Mouse (Mus musculus) embryonic facial prominence, embryonic 15.5 days (tissue): ENCODE results near the gene Kif18a. TPM values are rescaled to one million over a fixed set of nuclear protein-coding genes. Genes with fewer than 3 reads are reported as not detected.

Experiments used
- ATAC-seq: fragments of 200-750 bp; cut with Nextera tagmentation; 2 replicates; pipeline ENCODE4 v1.8.0; 2017; ENCODE audit warnings: low read depth, moderate TSS enrichment; ENCODE audit not compliant: insufficient number of reproducible peaks, low FRiP score, low TSS enrichment
- H3K27ac ChIP-seq: fragments of 300-500 bp; sonication (generic); replicated peaks from 2 replicates; pipeline ENCODE4 v1.5.1; 2015; ENCODE audit warnings: mild to moderate bottlenecking, inconsistent platforms
- H3K27me3 ChIP-seq: fragments of 300-500 bp; sonication (generic); 2 replicates; pipeline ENCODE4 v1.6.1; 2015; ENCODE audit warnings: inconsistent platforms
- H3K36me3 ChIP-seq: fragments of 300-500 bp; sonication (generic); 2 replicates; pipeline ENCODE4 v1.6.1; 2015; ENCODE audit warnings: mild to moderate bottlenecking, inconsistent platforms
- H3K4me1 ChIP-seq: fragments of 300-500 bp; sonication (generic); 2 replicates; pipeline ENCODE4 v1.6.1; 2015; ENCODE audit warnings: inconsistent platforms
- H3K4me2 ChIP-seq: fragments of 300-500 bp; sonication (generic); replicated peaks from 2 replicates; pipeline ENCODE4 v1.6.1; 2015; ENCODE audit warnings: mild to moderate bottlenecking, inconsistent platforms
- H3K4me3 ChIP-seq: fragments of 300-500 bp; sonication (generic); replicated peaks from 2 replicates; pipeline ENCODE4 v1.5.1; 2015; ENCODE audit warnings: mild to moderate bottlenecking, inconsistent platforms
- H3K9ac ChIP-seq: fragments of 300-500 bp; sonication (generic); 2 replicates; pipeline ENCODE4 v1.6.1; 2015; ENCODE audit warnings: inconsistent platforms
- H3K9me3 ChIP-seq: fragments of 300-500 bp; sonication (generic); replicated peaks from 2 replicates; pipeline ENCODE4 v1.6.1; 2016; ENCODE audit warnings: inconsistent platforms
- WGBS: fragments of 180-500 bp; shearing (Covaris S2); methylation state at CpG from one replicate; pipeline ENCODE4 v1.1.7; 2015; 5-methylcytosine and 5-hydroxymethylcytosine counted together
- polyA plus RNA-seq: library from polyadenylated mRNA; unstranded; fragments of >200 nt; fragmentation: Nextera tagmentation; extraction: Ambion mirVana; gene quantifications from 2 replicates; pipeline ENCODE4 v1.2.1, GENCODE M21; 2015

The Kif18a gene
- polyA plus RNA-seq, 1 experiment from 2014 or later, result 15.3 TPM

- Histone ChIP-seq H3K27ac (no peak overlapping the region), H3K4me3 (no peak overlapping the region), H3K9ac (no peak overlapping the region), H3K27me3 (no peaks in the 10 kb centered on the region), H3K4me2 (no peak overlapping the region), H3K36me3 (no peaks in the 10 kb centered on the region), H3K4me1 (no peaks in the 10 kb centered on the region), H3K9me3 (no peaks in the 10 kb centered on the region)
- 66% methylated on average over 1 of the region's 1 CpGs for WGBS
- ATAC-seq, result no peak
Observed at GRCm38 (mm10) chr2:109365962-109366361, 85.4 kb downstream of the Kif18a start.

GRCm38 (mm10) chr2:109374881-109375280 is 94.3 kb downstream of the Kif18a start:
- ATAC-seq, result no peak
- H3K4me3 ChIP-seq, result no peak overlapping the region
- no peak overlapping the region for H3K27ac ChIP-seq
- no peak overlapping the region for H3K4me2 ChIP-seq
- H3K36me3 ChIP-seq, result no peaks in the 10 kb centered on the region
- H3K9ac ChIP-seq, result no peak overlapping the region
- H3K27me3 ChIP-seq, result no peaks in the 10 kb centered on the region
- no peaks in the 10 kb centered on the region for H3K4me1 ChIP-seq
- 48% methylated on average over 2 of the region's 2 CpGs for WGBS
- no peaks in the 10 kb centered on the region for H3K9me3 ChIP-seq

GRCm38 (mm10) chr2:109384019-109384418 is 103.5 kb downstream of the Kif18a start:
- 79% methylated on average over 1 of the region's 1 CpGs for WGBS
- Histone ChIP-seq H3K4me1 (no peaks in the 10 kb centered on the region), H3K27me3 (no peaks in the 10 kb centered on the region), H3K9me3 (no peaks in the 10 kb centered on the region), H3K27ac (no peak overlapping the region), H3K4me2 (no peak overlapping the region), H3K9ac (no peak overlapping the region), H3K36me3 (no peaks in the 10 kb centered on the region), H3K4me3 (no peak overlapping the region)
- no peak for ATAC-seq

- Histone ChIP-seq H3K9ac (no peak overlapping the region), H3K4me2 (no peak overlapping the region), H3K4me3 (no peak overlapping the region), H3K9me3 (no peaks in the 10 kb centered on the region), H3K36me3 (no peaks in the 10 kb centered on the region), H3K4me1 (no peaks in the 10 kb centered on the region), H3K27me3 (no peaks in the 10 kb centered on the region), H3K27ac (no peak overlapping the region)
- ATAC-seq, result no peak
- WGBS, result 14% methylated on average over 1 of the region's 1 CpGs
Observed at GRCm38 (mm10) chr2:109386211-109386610, 105.7 kb downstream of the Kif18a start.

GRCm38 (mm10) chr2:109388733-109389132 is 108.2 kb downstream of the Kif18a start:
- WGBS, result 69% methylated on average over 5 of the region's 5 CpGs
- Histone ChIP-seq H3K4me1 (no peaks in the 10 kb centered on the region), H3K4me2 (no peak overlapping the region), H3K9me3 (no peaks in the 10 kb centered on the region), H3K4me3 (no peak overlapping the region), H3K9ac (no peak overlapping the region), H3K27ac (no peak overlapping the region), H3K27me3 (no peaks in the 10 kb centered on the region), H3K36me3 (no peaks in the 10 kb centered on the region)
- ATAC-seq, result no peak

GRCm38 (mm10) chr2:109389977-109390376 is 109.4 kb downstream of the Kif18a start:
- Histone ChIP-seq H3K36me3 (no peaks in the 10 kb centered on the region), H3K27ac (no peak overlapping the region), H3K27me3 (no peaks in the 10 kb centered on the region), H3K4me3 (no peak overlapping the region), H3K4me1 (no peaks in the 10 kb centered on the region), H3K9me3 (no peaks in the 10 kb centered on the region), H3K4me2 (no peak overlapping the region), H3K9ac (no peak overlapping the region)
- no peak for ATAC-seq
- 24% methylated on average over 1 of the region's 1 CpGs for WGBS

Other genes starting within 250 kb of the Kif18a start
- 10.9 and 12.9 TPM in 2 replicates for gene Mettl15, start within 50 bp of the Kif18a start, polyA plus RNA-seq